Mouse (Mus musculus) CD8-positive naive resting alpha-beta T cell, adult 2 months (primary cell): ENCODE results near the gene Haspin.

ENCODE experiments used
- DNase-seq, 2 experiments: peaks; one replicate each; pipeline ENCODE4 v3.0.0; 2022; ENCODE audit warnings: low read depth in 2 of 2, low spot score in 2 of 2

The Haspin gene

DNA sequence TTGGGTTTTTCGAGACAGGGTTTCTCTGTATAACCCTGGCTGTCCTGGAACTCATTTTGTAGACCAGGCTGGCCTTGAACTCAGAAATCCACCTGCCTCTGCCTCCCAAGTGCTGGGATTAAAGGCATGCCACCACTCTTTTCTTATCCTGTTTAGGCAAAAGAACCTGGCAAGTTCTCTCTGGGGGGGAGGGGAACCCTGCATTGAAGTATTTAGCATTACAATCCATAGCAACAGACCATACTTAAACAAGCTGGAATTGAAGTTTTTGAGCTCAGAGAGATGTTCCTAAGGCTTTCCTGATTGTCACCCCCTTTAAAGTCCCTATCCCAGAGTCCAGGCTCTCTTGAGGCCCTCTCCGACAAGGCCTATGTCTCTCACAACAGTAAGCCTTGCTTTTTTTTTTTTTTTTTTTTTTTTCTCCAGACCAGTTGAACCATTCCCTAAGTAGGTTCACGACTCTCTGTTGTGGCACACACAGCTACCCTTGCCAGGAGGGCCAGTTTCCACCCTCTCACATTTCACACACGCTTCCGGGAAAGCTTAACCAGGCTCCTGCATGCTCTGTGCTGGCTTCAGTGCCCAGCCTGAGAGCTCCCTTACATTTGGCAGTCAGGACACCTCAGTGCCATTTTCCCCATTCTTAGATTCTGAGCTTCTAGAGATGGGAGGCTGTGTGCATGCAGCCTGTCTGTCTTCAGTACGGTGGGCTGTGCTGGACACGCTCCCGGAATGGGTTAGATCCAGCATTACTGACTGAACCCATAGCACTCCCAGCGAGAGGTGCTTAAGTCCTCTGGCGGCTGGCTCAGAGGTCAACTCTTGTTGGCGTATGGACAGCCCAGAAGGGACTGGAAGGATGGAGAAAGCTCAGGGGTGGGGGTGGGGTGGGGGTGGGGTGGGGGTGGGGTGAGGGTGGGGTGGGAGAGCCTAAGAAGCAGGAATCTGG is 8.2 kb upstream of the Haspin start:
- no peak for DNase-seq

DNA sequence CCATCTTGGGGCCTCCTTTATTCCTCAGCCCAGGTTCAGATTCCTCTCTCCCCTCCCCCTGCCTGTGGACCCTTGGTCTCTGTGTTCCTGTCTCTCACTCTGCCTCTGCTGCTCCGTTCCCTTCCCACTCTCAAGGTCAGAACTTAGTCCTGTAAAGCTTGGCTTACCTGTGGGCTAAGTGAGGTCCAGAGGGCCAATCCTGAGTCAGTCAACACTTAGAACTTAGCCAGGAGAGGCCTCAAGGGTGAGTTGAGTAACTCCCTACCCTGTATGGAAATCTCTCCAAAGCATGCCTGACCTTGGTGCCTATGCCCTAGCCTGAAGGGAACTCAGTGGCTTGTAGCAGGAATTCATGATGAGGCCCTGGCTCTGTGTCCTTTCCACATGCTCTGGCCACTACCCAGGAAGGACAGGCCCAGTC is 6.2 kb upstream of the Haspin start:
- DNase-seq, result no peak

DNA sequence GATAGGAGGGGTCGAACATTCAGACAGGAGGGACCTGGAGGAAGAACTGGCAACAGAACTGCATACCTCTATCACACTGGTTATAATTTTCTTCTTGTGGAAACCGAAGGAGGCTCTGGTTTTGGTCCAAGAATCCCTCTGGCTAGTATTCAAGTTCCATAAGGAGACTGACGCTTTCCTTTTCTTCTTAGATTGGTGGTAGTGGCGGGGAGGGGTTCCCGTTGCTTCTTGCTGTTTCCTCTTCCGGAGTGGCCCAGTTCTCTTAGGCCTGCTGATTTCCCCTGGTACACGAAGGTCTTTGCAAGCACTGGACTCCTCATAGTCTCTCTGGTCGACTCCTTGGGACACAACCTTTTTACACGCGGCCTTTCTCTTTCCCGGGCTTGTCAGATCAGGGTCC is 978 bp downstream of the Haspin start:
- no peak for DNase-seq

DNA sequence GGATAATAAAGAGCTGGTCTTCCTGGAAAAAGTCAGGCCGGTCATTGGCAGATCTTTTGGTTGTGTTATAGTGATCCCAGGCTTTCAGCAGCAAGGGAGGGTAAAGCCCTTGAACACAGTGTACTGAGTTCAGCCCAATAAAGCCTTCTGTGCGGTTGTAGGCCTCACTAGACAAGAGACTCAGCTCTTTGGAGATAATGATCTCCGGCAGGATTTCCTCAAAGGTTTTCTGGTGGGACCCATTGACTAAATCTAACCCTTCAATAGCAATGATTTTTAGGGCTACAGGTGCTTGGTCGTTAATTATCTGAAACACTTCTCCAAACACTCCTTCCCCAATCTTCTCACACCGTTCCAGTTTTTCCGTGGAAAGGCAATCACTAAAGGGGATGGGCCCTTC is 1.5 kb downstream of the Haspin start:
- no peak for DNase-seq

DNA sequence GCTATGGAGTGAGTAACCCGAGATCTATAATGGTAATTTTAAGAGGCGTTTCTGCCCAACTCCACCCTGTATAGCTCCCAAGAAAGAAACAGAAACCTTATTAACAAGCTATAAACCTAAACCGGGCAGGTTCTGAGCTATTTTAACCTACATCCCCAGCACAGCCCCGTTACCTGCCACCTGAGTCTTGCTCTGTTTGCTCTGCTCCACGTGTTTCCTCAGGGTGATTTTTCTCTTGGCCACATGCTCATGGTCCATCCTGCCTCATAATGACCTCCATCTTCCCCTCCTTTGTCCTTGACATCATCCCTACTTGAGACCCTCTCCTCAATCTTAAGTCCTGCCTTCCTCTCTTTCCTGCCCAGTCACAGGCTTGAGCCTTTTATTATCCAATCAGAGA is 3.9 kb downstream of the Haspin start:
- no peak for DNase-seq

DNA sequence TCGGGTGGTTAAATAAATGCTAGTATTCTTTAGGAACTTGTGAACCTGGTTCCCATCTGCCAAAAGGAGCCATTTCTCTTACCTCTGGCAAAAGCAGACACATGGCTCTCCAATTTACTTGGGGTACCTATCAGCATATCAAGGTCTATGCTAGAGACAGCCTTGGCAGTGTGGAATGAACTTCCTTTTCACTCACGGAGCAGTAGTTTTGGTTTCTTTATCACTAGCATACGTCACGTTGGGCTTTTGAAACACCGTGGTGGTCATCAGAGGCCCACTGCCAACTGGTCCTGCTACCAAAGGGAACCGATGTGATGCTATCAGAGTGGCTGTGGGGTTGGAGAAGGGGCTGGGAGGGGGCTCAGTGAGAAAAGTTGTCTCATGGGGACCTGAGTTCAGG is 5.1 kb downstream of the Haspin start:
- DNase-seq, result no peak

DNA sequence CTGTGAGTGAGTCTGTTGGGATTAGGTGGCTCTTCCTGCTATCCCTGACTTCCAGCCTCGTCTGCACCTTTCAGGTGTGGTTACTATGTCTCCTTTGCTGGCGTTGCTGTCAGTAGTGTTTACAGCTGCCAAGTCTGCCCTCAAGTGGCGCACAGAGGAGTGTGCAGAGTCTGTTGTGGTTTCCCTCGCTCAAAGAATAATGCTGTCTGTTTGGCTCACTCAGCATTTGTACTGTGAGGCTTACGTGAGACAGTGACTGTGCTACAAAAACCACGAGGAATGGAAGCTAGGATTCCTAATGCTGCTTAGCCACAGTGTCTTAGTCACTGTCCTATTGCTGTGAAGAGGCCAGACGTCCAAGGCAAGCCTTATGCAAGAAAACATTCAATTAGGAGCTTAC is 7.1 kb downstream of the Haspin start:
- peak in 1 of 2 experiments; percentile 24 for DNase-seq

DNA sequence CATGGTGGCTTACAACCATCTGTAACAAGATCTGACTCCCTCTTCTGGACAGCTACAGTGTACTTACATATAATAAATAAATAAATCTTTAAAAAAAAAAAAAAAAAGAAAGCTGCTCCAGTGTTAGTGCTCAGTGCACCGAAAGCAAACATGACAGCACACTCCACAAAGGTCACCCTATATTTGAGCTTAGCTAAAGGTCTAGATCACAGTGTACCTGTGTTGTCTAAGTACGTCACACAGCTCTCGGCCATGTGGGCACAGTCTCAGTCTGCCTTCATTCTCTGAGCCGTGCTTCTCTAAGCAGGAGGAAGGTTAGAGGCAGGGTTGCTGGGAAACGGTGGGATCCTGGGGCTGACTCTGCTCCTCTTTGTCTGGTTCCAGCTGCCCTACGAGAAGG is 11.6 kb downstream of the Haspin start:
- no peak for DNase-seq

DNA sequence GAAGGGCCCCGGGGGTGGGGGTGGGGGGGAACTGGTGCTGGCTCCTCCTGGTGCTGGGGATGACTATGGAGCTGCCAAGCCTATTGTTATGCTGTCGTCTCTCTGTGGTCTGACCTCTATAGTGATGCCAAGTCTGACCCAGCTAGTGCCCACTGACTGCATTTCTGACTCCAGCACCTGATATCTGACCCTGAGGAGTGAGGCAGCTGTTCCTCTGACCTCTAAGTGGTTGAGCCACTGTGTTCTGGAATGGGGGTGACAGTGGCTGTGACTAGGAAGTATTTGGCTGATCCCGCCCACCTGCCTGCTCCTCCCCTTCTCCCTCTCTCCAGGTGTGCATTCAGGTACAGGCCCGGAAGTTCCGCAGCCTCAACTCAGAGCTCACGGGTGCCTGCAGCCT is 26.7 kb downstream of the Haspin start:
- no peak for DNase-seq

DNA sequence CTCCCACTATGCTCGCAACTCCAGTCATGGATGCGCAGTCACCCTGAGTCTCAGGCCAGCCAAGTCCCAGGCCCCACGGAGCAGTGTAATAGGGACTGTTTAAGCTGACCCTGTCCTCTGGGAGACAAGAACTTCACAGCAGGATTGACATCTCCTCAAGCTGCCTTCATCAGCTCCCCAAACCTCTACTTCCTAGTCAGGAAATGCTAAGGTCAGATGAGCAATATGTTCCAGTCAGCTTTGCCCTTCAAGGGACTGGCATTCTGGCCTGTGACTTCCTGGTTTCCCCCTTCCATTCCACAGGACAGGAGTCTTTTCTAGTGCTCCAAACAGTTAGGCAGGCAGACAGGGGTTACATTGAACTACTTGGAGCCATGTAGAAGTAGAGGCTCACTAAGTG is 28.2 kb downstream of the Haspin start:
- DNase-seq, result no peak

DNA sequence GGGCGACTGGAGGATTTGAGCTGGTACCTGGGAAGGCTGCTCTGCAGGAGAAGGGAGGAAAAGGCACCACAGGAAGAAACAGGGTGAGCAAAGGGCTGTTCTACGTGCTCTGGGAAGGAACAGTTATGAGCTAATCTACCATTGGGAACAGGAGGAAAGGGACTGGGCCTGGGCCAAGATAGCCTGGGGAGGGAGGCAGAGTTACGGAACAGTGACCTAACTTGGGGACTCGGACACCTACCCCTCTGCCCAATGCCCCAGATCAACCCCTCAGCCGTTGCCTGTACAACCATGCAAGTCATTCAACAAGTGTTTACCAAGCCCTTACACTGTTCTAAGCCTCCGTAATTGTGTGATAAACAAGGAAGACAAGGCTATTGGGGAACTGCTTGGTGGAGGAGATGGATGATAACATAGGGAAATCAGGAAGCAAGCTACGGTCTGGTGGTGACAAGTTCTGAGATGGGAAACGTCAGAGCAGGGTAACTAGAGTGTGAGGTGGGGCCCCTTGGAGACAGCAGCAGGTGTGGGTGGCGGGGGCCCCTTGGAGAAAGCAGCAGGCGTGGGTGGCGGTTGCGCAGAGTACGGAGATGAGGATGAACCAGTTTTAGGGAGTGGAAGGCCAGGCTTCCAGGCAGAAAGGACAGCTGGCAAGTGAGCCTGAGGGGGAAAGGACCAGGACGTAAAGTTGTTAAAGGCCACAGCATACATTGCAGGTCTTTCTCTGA is 29.0 kb downstream of the Haspin start:
- DNase-seq, result no peak

DNA sequence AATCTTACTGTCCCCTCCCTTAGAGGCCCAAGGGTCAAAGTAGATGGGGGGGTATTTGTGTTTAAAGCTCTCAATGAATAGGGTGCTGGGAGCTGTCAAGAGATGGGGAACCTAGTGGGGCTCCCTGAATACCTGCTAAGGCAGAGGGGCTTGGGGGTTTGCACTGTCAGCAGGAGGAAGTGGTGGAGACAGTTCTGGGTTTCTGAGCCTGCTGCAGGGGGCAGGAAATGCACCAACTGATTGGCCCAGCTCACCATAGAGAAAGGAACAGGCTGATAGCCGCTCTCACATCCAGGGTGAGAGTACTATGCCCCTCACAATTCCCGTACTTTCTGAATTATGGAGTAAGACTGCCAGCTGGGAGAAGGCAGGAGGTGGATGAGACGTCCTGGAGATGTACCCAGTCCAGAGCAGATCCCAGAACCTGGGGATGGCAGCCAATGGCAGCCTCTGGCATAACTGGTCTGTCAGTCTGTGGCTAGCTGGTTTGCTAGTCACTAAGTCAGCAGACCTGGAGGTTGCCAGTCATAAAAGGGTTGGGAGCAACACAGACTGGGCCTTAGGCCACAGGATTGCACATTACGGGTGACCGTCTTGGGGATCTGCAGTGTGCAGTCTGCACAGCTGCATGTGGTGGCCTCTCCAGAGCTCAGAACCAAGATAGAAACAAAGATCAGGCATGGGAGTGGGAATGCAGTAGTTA is 29.7 kb downstream of the Haspin start:
- peak in 1 of 2 experiments; percentile 54 for DNase-seq

DNA sequence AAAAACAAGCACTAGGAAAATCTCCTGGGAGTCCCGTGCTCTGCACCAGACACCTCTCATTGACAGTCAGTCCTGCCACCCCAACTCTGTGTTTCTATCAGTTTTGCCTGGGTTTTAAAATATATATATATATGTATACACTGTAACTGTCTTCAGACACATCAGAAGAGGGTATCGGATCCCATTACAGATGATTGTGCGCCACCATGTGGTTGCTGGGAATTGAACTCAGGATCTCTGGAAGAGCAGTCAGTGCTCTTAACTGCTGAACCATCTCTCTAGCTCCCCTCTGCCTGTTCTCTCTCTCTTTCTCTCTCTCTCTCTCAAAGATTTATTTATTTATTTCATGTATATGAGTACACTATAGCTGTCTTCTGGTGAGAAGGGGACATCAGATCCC is 30.7 kb downstream of the Haspin start:
- DNase-seq, result peak in 1 of 2 experiments; percentile 61

DNA sequence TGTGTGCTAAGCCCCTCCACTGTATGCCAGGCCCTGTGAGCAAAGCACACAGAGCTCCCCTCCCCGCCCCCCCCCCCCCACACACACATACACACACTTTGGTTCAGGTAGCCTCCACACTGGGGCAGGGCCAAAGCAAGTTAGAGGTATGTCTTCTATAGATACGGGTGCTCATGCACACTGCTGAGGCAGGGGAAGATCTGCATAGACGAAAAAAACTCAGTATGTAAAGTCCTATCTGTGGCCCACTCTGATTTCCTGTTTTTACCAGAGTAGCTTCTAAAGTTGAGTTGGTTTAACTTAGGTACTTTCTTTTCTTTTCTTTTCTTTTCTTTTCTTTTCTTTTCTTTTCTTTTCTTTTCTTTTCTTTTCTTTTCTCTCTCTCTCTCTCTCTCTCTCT is 32.8 kb downstream of the Haspin start:
- DNase-seq, result no peak

DNA sequence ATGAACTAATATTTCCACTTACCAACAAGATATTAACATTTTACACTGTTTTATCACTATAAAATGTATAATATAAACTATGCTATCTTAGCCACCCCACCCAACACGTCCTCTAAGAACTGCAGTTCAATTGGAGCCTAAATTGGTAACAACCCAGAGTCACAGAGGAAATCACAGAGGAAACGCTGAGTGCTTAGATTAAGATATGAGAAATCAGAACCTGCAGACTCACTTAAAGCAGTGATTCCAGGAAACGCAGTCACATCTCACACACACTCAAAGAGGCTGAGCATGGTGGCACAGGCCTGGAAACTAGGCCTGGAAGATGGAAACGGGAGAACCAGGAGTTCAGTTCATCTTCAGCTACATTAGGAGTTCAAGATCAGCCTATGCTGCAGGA is 36.8 kb downstream of the Haspin start:
- DNase-seq, result no peak

DNA sequence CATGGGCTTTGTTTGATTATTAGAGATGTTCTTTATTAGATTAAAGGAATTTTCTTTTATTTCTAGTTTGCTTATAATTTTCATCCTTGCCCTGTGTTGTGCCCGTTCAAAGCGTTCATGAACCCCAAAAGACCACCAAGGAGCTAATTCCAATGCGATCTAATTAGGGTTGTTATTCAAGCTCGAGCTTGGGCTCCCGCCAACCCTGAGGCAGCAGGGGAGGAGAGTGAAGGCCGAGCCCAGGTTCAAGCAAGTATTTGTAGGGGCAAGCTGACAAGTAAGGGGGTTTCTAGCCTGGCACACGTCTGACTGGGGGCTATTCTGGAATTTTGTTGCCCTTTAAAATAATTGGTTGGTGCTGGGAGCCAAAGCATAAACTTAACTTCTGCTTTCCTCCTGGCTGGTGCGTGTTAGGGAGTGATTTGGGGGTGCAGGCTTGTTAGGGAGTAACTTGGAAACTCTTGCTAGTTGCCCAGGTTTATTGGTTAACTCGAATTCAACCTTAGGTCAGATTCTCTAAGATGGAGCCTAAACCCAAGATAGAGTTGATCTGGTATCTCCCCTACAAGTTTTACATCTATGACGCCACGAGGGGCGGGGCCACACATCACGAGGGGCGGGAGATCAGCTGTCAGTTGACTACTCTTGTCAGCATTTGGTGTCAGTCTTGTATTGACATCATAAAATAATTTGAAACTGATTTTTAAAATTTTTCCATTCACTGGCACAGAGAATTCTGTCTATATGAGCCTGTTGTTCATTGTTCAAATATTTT is 37.9 kb downstream of the Haspin start:
- no peak for DNase-seq

DNA sequence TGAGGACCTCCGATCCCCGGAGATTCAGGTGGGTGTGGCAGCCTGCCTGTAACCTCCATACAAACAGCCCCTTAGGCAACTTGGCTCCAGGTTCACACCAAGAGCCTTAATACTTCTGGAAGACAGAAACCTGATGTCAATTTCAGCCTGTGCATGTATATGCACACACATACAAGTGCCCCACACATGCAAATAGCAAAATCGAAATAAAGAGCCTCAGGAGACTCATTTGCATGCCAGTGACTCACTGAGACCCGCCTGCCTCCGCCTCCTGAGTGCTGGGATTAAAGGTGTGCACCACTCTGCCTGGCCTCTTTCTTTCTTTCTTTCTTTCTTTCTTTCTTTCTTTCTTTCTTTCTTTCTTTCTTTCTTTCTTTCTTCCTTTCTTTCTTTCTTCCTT is 39.2 kb downstream of the Haspin start:
- no peak for DNase-seq

DNA sequence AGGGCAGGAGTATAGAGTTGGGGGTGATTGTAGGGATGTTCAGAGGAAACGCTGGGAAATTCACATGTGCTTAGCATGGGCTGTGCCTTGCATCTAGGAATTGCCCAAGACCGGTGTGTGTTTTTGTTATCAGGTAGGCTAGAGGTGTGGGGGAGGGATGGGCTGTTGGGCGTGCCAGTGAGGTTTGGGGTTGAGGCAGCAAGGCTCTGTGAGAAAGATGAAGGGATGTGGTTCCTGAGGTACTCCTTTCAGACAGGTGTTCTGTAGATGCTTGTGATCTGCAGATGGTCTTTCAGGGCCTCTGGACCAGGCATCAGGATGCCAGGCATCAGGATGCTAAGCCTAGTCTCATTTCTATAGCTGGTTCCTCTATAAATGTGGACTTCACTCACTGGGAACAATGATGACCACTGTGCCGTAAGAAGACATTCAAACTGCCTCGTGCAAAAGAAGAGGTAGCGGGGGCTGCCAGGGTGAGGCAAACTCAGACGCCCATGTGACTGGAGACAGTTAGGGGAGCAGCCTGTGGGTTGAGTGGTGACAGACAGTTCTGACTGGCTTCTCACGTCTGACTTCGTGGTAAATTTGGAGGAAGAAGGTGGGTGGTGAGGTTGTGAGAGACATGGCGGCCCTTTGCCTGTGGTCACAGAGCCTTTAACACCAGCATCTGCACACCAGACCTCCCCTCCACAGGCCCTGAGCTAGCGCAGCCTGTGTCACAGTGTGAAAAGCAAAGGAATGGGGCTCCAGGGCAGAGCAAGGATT is 43.7 kb downstream of the Haspin start:
- peak; percentile 63 to 67 for DNase-seq

DNA sequence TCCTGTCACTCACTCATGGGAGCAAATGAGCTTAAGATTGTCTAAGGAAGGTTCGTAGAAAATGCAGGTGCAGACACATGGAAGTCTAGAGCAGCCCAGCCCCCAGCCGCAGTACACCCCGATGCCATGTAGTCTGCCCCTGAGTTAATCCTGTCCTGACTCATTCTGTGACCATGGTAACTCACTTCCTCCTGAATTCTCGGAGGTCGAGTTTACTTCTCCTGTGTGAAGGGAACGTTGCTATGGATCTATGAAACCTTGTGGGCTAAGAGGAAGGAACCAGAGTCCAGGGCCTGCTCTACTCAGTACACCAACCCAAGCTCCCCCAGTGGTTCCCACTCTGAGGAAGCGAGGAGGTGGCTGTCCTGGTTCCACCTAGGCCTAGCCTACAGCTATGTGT is 45.2 kb downstream of the Haspin start:
- DNase-seq, result no peak

DNA sequence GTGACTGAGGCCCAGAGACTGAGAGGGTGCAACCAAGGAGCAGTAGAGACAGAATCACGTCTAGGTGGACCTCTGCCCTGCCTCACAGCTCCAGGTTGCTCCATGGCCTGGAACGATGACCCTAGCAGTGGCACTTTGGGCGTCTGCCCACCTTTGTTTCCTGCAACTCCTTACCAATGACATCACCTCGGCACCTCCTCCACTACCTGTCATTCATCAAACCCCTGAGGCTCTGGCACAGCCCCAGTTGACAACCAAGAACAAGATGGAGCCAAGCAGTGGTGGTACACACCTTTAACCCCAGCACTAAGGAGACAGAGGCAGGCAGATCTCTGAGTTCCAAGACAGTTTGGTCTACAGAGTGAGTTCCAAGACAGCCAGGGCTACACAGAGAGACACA is 46.0 kb downstream of the Haspin start:
- DNase-seq, result no peak
